Mouse (Mus musculus) stomach, postnatal 0 days (tissue): ENCODE measurements at regions not wholly inside any gene's neighbourhood (a gene's known extent, or its start where the extent isn't known, plus 50 kb on each side); places are given as distances from the start of the nearest gene placed in this dataset.
"Not testable (repeated sequence)": the region's sequence is repeated elsewhere in the genome, so short reads cannot be mapped to it uniquely, and the experiment has no call there.

Experiments
- CTCF ChIP-seq: IDR thresholded peaks from 2 replicates; pipeline ENCODE4 v1.5.1; 2016; ENCODE audit warnings: antibody characterized with exemption, low read depth, mild to moderate bottlenecking, moderate library complexity
- EP300 ChIP-seq: optimal IDR thresholded peaks from 2 replicates; pipeline ENCODE3; 2016; ENCODE audit warnings: antibody characterized with exemption

GRCm38 (mm10) chr16:42501109-42501508 lies 160.7 kb upstream of the Gap43 start:
- not testable (repeated sequence) for TF ChIP-seq EP300, CTCF
